Mouse (Mus musculus) bone marrow, adult 2 months (tissue): ENCODE measurements around the gene Kcnq1.

ENCODE experiments used
- CTCF ChIP-seq: fragments of 200-500 bp; IDR thresholded peaks from 2 replicates; pipeline ENCODE4 v1.5.1; 2011; ENCODE audit warnings: low read length, control low read depth; ENCODE audit not compliant: control insufficient read depth, insufficient read depth
- POLR2A ChIP-seq: fragments of 200-500 bp; IDR thresholded peaks from 2 replicates; pipeline ENCODE4 v1.6.1; 2011; ENCODE audit warnings: low read depth, mild to moderate bottlenecking, control low read depth, low read length, borderline replicate concordance; ENCODE audit not compliant: control insufficient read depth

- TF ChIP-seq CTCF (no peak), POLR2A (no peak)
These were observed 331.9 kb downstream of the Kcnq1 start for GRCm38 (mm10) chr7:143437894-143438581.
